Mouse (Mus musculus) left cerebral cortex, postnatal 14 days (tissue): ENCODE measurements around the gene Ciao2a. TPM values are rescaled to one million over a fixed set of nuclear protein-coding genes. Genes with fewer than 3 reads are reported as not detected.

ENCODE experiments used
- DNase-seq, 2 experiments: peaks; one replicate each; pipeline ENCODE4 v3.0.0; 2021 to 2022; ENCODE audit warnings: low spot score in 2 of 2, mixed read lengths in 1 of 2
- intact Hi-C: fragments of 180-260 bp; cut with DNase I; formaldehyde crosslinking; loops from one replicate; pipeline ENCODE4 v1.15.1; 2025
- total RNA-seq, 2 experiments: library from RNA; stranded (reverse); gene quantifications; 2 replicates each; pipeline ENCODE4 v1.2.3; 2021

Ciao2a gene
- total RNA-seq, 2 experiments from 2014 or later: 26.8 to 28.0 TPM

GRCm38 (mm10) chr9:66184572-66184971 is 58.2 kb downstream of the Ciao2a start:
- DNase-seq: no peak

GRCm38 (mm10) chr9:66186426-66186825 is 60.0 kb downstream of the Ciao2a start:
- intact Hi-C loops: no loop called here
- DNase-seq: no peak

More at GRCm38 (mm10) chr9:66184572-66184971, 58.2 kb downstream of the Ciao2a start:
- intact Hi-C loops: no loop called here

Other genes starting within 250 kb of the Ciao2a start
- gene Pclaf, start 236.4 kb upstream of the Ciao2a start, total RNA-seq: 1 to 10 TPM in 1 of 2 experiments, under 1 TPM in 1; 0.66 to 1.2 TPM
- 10 to 100 TPM; 33.4 to 35.6 TPM for gene Trip4, start 217.8 kb upstream of the Ciao2a start, total RNA-seq
- gene Csnk1g1, start 217.7 kb upstream of the Ciao2a start, total RNA-seq: 10 to 100 TPM; 41.4 to 47.4 TPM
- 100 to 1,000 TPM; 231 to 238 TPM for gene Ppib, start 66.4 kb upstream of the Ciao2a start, total RNA-seq
- 1 to 10 TPM; 3.3 to 4.4 TPM for gene Snx22, start 56.9 kb upstream of the Ciao2a start, total RNA-seq
- gene Snx1, start within 50 bp of the Ciao2a start, total RNA-seq: 10 to 100 TPM; 51.6 to 56.3 TPM
- gene Dapk2, start 31.6 kb downstream of the Ciao2a start, total RNA-seq: 1 to 10 TPM; 2.4 to 5.8 TPM
- gene Herc1, start 223.8 kb downstream of the Ciao2a start, total RNA-seq: 100 to 1,000 TPM; 116 to 127 TPM